Mouse (Mus musculus): ENCODE data around the gene 1700125H20Rik. TPM values are rescaled to one million over a fixed set of nuclear protein-coding genes. Genes with fewer than 3 reads are reported as not detected.

The 1700125H20Rik gene
- polyA plus RNA-seq (2015; fragmentation: Nextera tagmentation; extraction: Ambion mirVana) = not detected in 2 replicates

- H3K4me3 ChIP-seq (ENCODE audit: low read length) = peak within 1 kb of the TSS; percentile 47
- H3K27ac ChIP-seq (ENCODE audit: low read length) = no peak within 1 kb of the TSS
- H3K36me3 ChIP-seq (ENCODE audit: control insufficient read depth, insufficient read depth) = no peaks in the 10 kb centered on the region
- ATAC-seq (replicated peaks; ENCODE audit: extremely low read depth, insufficient read depth, low FRiP score) = peak; percentile 55; the same call in 1 of the 2 replicates
- peak within 1 kb of the TSS; percentile 51 for H3K9ac ChIP-seq (ENCODE audit: low read length)
- peaks cover 4% of the 10 kb centered on the region; the same call in 1 of the 2 replicates for H3K4me1 ChIP-seq (ENCODE audit: control insufficient read depth, insufficient read depth, low read length)
- H3K27me3 ChIP-seq (ENCODE audit: control insufficient read depth, insufficient read depth, low read length) = no peaks in the 10 kb centered on the region
- no peaks in the 10 kb centered on the region for H3K9me3 ChIP-seq (replicated peaks; ENCODE audit: control insufficient read depth, low read length)
- WGBS = 15% methylated on average over 21 of the region's 21 CpGs
- H3K4me2 ChIP-seq (ENCODE audit: low read depth, low read length) = peak within 1 kb of the TSS; percentile 79
These were observed at the start of gene 1700125H20Rik for GRCm38 (mm10) chr11:85170058-85170740. Gene 1700125H20Rik (plus strand): TSS chr11:85170404.

- no peaks in the 10 kb centered on the region for H3K27me3 ChIP-seq (ENCODE audit: control insufficient read depth, insufficient read depth, low read length)
- H3K36me3 ChIP-seq (ENCODE audit: control insufficient read depth, insufficient read depth) = no peaks in the 10 kb centered on the region
- H3K27ac ChIP-seq (ENCODE audit: low read length) = no peak overlapping the region
- no peaks in the 10 kb centered on the region for H3K9me3 ChIP-seq (replicated peaks; ENCODE audit: control insufficient read depth, low read length)
- H3K4me2 ChIP-seq (ENCODE audit: low read depth, low read length) = no peak overlapping the region
- H3K4me1 ChIP-seq (ENCODE audit: control insufficient read depth, insufficient read depth, low read length) = peaks cover 4% of the 10 kb centered on the region
- no peak overlapping the region for H3K4me3 ChIP-seq (ENCODE audit: low read length)
- 78% methylated on average over 1 of the region's 1 CpGs for WGBS
- ATAC-seq (replicated peaks; ENCODE audit: extremely low read depth, insufficient read depth, low FRiP score) = no peak
- H3K9ac ChIP-seq (ENCODE audit: low read length) = no peak overlapping the region
These were observed 48.1 kb upstream of the 1700125H20Rik start for GRCm38 (mm10) chr11:85122073-85122472.

GRCm38 (mm10) chr11:85123267-85123992 is 46.8 kb upstream of the 1700125H20Rik start:
- no peak overlapping the region for H3K9ac ChIP-seq (ENCODE audit: low read length)
- no peak for ATAC-seq (replicated peaks; ENCODE audit: extremely low read depth, insufficient read depth, low FRiP score)
- no peak overlapping the region for H3K4me2 ChIP-seq (ENCODE audit: low read depth, low read length)
- H3K9me3 ChIP-seq (replicated peaks; ENCODE audit: control insufficient read depth, low read length) = no peaks in the 10 kb centered on the region
- no peak overlapping the region for H3K27ac ChIP-seq (ENCODE audit: low read length)
- WGBS = 82% methylated on average over 3 of the region's 3 CpGs
- no peaks in the 10 kb centered on the region for H3K36me3 ChIP-seq (ENCODE audit: control insufficient read depth, insufficient read depth)
- peaks cover 4% of the 10 kb centered on the region for H3K4me1 ChIP-seq (ENCODE audit: control insufficient read depth, insufficient read depth, low read length)
- H3K4me3 ChIP-seq (ENCODE audit: low read length) = no peak overlapping the region
- H3K27me3 ChIP-seq (ENCODE audit: control insufficient read depth, insufficient read depth, low read length) = no peaks in the 10 kb centered on the region

GRCm38 (mm10) chr11:85126257-85127102 is 43.7 kb upstream of the 1700125H20Rik start:
- H3K9me3 ChIP-seq (replicated peaks; ENCODE audit: control insufficient read depth, low read length) = no peaks in the 10 kb centered on the region
- H3K4me2 ChIP-seq (ENCODE audit: low read depth, low read length) = no peak overlapping the region
- H3K4me1 ChIP-seq (ENCODE audit: control insufficient read depth, insufficient read depth, low read length) = peaks cover 4% of the 10 kb centered on the region
- H3K36me3 ChIP-seq (ENCODE audit: control insufficient read depth, insufficient read depth) = no peaks in the 10 kb centered on the region
- 48% methylated on average over 2 of the region's 2 CpGs for WGBS
- no peak for ATAC-seq (replicated peaks; ENCODE audit: extremely low read depth, insufficient read depth, low FRiP score)
- H3K27me3 ChIP-seq (ENCODE audit: control insufficient read depth, insufficient read depth, low read length) = no peaks in the 10 kb centered on the region
- no peak overlapping the region for H3K9ac ChIP-seq (ENCODE audit: low read length)
- H3K27ac ChIP-seq (ENCODE audit: low read length) = no peak overlapping the region
- H3K4me3 ChIP-seq (ENCODE audit: low read length) = no peak overlapping the region

- WGBS = 83% methylated on average over 1 of the region's 1 CpGs
- H3K27ac ChIP-seq (ENCODE audit: low read length) = no peak overlapping the region
- H3K27me3 ChIP-seq (ENCODE audit: control insufficient read depth, insufficient read depth, low read length) = no peaks in the 10 kb centered on the region
- ATAC-seq (replicated peaks; ENCODE audit: extremely low read depth, insufficient read depth, low FRiP score) = no peak
- H3K4me3 ChIP-seq (ENCODE audit: low read length) = no peak overlapping the region
- no peaks in the 10 kb centered on the region for H3K9me3 ChIP-seq (replicated peaks; ENCODE audit: control insufficient read depth, low read length)
- H3K4me1 ChIP-seq (ENCODE audit: control insufficient read depth, insufficient read depth, low read length) = peaks cover 4% of the 10 kb centered on the region
- no peaks in the 10 kb centered on the region for H3K36me3 ChIP-seq (ENCODE audit: control insufficient read depth, insufficient read depth)
- H3K4me2 ChIP-seq (ENCODE audit: low read depth, low read length) = no peak overlapping the region
- H3K9ac ChIP-seq (ENCODE audit: low read length) = no peak overlapping the region
These were observed 41.3 kb upstream of the 1700125H20Rik start for GRCm38 (mm10) chr11:85128883-85129282.

- H3K36me3 ChIP-seq (ENCODE audit: control insufficient read depth, insufficient read depth) = no peaks in the 10 kb centered on the region
- H3K4me3 ChIP-seq (ENCODE audit: low read length) = no peak overlapping the region
- no peak for ATAC-seq (replicated peaks; ENCODE audit: extremely low read depth, insufficient read depth, low FRiP score)
- H3K9ac ChIP-seq (ENCODE audit: low read length) = no peak overlapping the region
- no peaks in the 10 kb centered on the region for H3K9me3 ChIP-seq (replicated peaks; ENCODE audit: control insufficient read depth, low read length)
- H3K27ac ChIP-seq (ENCODE audit: low read length) = no peak overlapping the region
- peaks cover under 1% of the 10 kb centered on the region for H3K4me1 ChIP-seq (ENCODE audit: control insufficient read depth, insufficient read depth, low read length)
- no peak overlapping the region for H3K4me2 ChIP-seq (ENCODE audit: low read depth, low read length)
- no peaks in the 10 kb centered on the region for H3K27me3 ChIP-seq (ENCODE audit: control insufficient read depth, insufficient read depth, low read length)
- WGBS = 78% methylated on average over 2 of the region's 2 CpGs
These were observed 38.7 kb upstream of the 1700125H20Rik start for GRCm38 (mm10) chr11:85131542-85131941.

GRCm38 (mm10) chr11:85138776-85139474 is 31.3 kb upstream of the 1700125H20Rik start:
- Histone ChIP-seq H3K4me2 (ENCODE audit: low read depth, low read length) (peak overlapping the region; percentile 87), H3K27ac (ENCODE audit: low read length) (peak overlapping the region; percentile 82), H3K9ac (ENCODE audit: low read length) (peak overlapping the region; percentile 89), H3K36me3 (ENCODE audit: control insufficient read depth, insufficient read depth) (no peaks in the 10 kb centered on the region), H3K27me3 (ENCODE audit: control insufficient read depth, insufficient read depth, low read length) (no peaks in the 10 kb centered on the region), H3K4me1 (ENCODE audit: control insufficient read depth, insufficient read depth, low read length) (peaks cover 2% of the 10 kb centered on the region; the same call in 1 of the 2 replicates), H3K9me3 (replicated peaks; ENCODE audit: control insufficient read depth, low read length) (no peaks in the 10 kb centered on the region), H3K4me3 (ENCODE audit: low read length) (peak overlapping the region; percentile 93)
- no peak for ATAC-seq (replicated peaks; ENCODE audit: extremely low read depth, insufficient read depth, low FRiP score)
- 2% methylated on average over 17 of the region's 17 CpGs for WGBS

Data from heart, embryonic 16.5 days (tissue).